Mouse (Mus musculus) hindbrain, embryonic 13.5 days (tissue): ENCODE measurements around the gene Mgmt. TPM values are rescaled to one million over a fixed set of nuclear protein-coding genes. Genes with fewer than 3 reads are reported as not detected.

Experiments
- ATAC-seq: fragments of 200-750 bp; cut with Nextera tagmentation; 2 replicates; pipeline ENCODE4 v1.8.0; 2017; ENCODE audit warnings: moderate TSS enrichment; ENCODE audit not compliant: low FRiP score
- H3K27ac ChIP-seq: fragments of 300-500 bp; sonication (generic); 2 replicates; pipeline ENCODE4 v1.5.1; 2015; ENCODE audit warnings: inconsistent platforms, mild to moderate bottlenecking, moderate library complexity
- H3K27me3 ChIP-seq: fragments of 300-500 bp; sonication (generic); 2 replicates; pipeline ENCODE4 v1.6.1; 2015; ENCODE audit warnings: mild to moderate bottlenecking, inconsistent platforms
- H3K36me3 ChIP-seq: fragments of 300-500 bp; sonication (generic); 2 replicates; pipeline ENCODE4 v1.6.1; 2015; ENCODE audit warnings: mild to moderate bottlenecking, inconsistent platforms
- H3K4me1 ChIP-seq: fragments of 300-500 bp; sonication (generic); replicated peaks from 2 replicates; pipeline ENCODE4 v1.6.1; 2015; ENCODE audit warnings: inconsistent platforms
- H3K4me2 ChIP-seq: fragments of 300-500 bp; sonication (generic); 2 replicates; pipeline ENCODE4 v1.6.1; 2015; ENCODE audit warnings: inconsistent platforms, mild to moderate bottlenecking, moderate library complexity
- H3K4me3 ChIP-seq: fragments of 300-500 bp; sonication (generic); 2 replicates; pipeline ENCODE4 v1.5.1; 2015; ENCODE audit warnings: mild to moderate bottlenecking, inconsistent platforms
- H3K9ac ChIP-seq: fragments of 300-500 bp; sonication (generic); 2 replicates; pipeline ENCODE4 v1.6.1; 2015; ENCODE audit warnings: mild to moderate bottlenecking, inconsistent platforms
- H3K9me3 ChIP-seq: fragments of 300-500 bp; sonication (generic); 2 replicates; pipeline ENCODE4 v1.6.1; 2016; ENCODE audit warnings: inconsistent platforms
- WGBS: fragments of 180-500 bp; shearing (Covaris S2); methylation state at CpG from one replicate; pipeline ENCODE4 v1.1.7; 2015; 5-methylcytosine and 5-hydroxymethylcytosine counted together
- polyA plus RNA-seq: library from polyadenylated mRNA; unstranded; fragments of >200 nt; fragmentation: Nextera tagmentation; extraction: Ambion mirVana; gene quantifications from 2 replicates; pipeline ENCODE4 v1.2.1, GENCODE M21; 2015

Mgmt gene
- polyA plus RNA-seq, 1 experiment from 2014 or later: 1.8 TPM

DNA sequence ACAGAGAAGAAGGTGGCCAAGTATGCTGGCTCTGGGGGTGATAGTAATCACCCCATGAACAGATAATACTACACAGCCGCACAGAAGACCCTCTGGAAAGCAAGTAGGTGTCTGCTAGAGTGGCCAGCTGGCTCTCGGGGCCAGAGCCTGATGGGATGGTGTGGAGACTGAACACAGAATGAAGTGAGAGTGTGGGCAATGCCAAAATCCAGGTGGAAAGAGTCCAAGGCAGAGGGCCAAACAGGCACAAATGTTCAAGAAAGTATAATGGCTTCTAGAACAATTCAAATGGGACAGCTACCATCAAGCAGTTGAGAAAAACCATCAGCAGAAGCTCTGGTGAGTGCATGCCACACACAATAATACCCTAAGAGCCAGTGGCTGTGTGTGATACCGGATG, 205.4 kb downstream of the Mgmt start:
- Histone ChIP-seq H3K27me3 (no peaks in the 10 kb centered on the region), H3K9me3 (no peaks in the 10 kb centered on the region), H3K4me3 (no peak overlapping the region), H3K27ac (no peak overlapping the region), H3K9ac (no peak overlapping the region), H3K36me3 (no peaks in the 10 kb centered on the region), H3K4me1 (peaks cover 10% of the 10 kb centered on the region; the same call in 1 of the 2 replicates), H3K4me2 (no peak overlapping the region)
- no peak for ATAC-seq
- 89% methylated on average over 3 of the region's 3 CpGs for WGBS

DNA sequence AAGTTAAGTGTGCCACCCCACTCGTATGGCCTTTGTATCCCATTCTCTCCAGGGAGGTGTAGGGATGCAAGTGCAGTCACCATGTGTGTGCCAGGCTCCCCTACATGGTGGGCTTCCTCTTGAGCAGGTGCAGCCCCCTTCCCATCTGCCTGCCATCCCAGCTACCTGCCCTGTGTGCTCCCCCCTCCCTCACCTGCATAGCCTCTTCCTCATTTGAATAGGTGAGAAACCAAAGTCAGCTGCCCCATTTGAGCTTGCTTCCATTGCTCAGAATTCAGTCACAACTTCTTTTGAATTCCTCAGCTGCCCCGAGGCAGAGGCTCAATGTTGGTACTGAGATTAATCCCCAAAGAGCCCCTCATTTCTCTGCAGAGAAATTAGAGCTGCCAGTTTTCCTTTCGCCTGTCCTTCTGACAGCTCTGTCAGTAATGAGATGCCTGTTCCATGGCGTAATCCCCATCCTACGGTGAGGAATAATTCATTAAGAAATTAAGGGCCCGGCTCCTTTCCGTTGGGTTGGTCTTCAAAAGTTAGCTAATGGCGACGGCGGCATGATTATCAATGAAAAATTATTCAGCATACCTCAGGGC, 208.3 kb downstream of the Mgmt start:
- Histone ChIP-seq H3K4me1 (peaks cover 10% of the 10 kb centered on the region; the same call in 1 of the 2 replicates), H3K27me3 (no peaks in the 10 kb centered on the region), H3K4me2 (no peak overlapping the region), H3K9ac (no peak overlapping the region), H3K9me3 (peaks cover 5% of the 10 kb centered on the region; the same call in 1 of the 2 replicates), H3K4me3 (no peak overlapping the region), H3K36me3 (no peaks in the 10 kb centered on the region), H3K27ac (no peak overlapping the region)
- WGBS: 60% methylated on average over 10 of the region's 10 CpGs
- no peak for ATAC-seq

- no peak overlapping the region for H3K4me3 ChIP-seq
- H3K27me3 ChIP-seq: no peaks in the 10 kb centered on the region
- H3K4me1 ChIP-seq: no peaks in the 10 kb centered on the region
- no peak for ATAC-seq
- H3K4me2 ChIP-seq: no peak overlapping the region
- H3K27ac ChIP-seq: no peak overlapping the region
- whole genome bisulfite sequencing: over 99% methylated on average over 4 of the region's 4 CpGs
- no peak overlapping the region for H3K9ac ChIP-seq
- no peaks in the 10 kb centered on the region; the same call in 1 of the 2 replicates for H3K36me3 ChIP-seq
- peaks cover 21% of the 10 kb centered on the region for H3K9me3 ChIP-seq
Measured at GRCm38 (mm10) chr7:137112101-137112500, 217.7 kb downstream of the Mgmt start.

DNA sequence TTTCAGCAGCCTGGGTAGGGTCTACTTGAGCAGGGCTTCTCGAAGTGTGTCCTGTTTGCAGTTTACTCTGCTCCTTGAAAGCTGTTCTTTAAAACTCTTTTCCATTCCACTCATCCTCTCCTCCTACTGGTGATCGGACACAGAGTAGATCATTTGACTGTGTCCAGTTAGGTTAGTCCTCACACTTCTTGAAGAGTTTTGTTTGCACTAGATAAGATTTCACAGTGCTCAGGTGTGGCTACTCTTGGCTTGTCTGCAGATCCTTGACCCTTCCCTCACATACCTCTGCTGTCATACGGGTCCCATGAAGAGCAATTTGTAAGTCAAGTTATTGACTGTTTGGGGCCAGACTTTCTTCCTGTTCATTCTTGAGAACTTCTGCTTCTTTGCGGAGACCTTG, 221.8 kb downstream of the Mgmt start:
- H3K4me3 ChIP-seq: no peak overlapping the region
- no peak overlapping the region for H3K27ac ChIP-seq
- peaks cover 11% of the 10 kb centered on the region for H3K9me3 ChIP-seq
- H3K4me2 ChIP-seq: no peak overlapping the region
- H3K27me3 ChIP-seq: no peaks in the 10 kb centered on the region
- H3K36me3 ChIP-seq: no peaks in the 10 kb centered on the region
- 91% methylated on average over 4 of the region's 4 CpGs for WGBS
- H3K9ac ChIP-seq: no peak overlapping the region
- H3K4me1 ChIP-seq: peaks cover 19% of the 10 kb centered on the region
- ATAC-seq: no peak

- H3K27me3 ChIP-seq: no peaks in the 10 kb centered on the region
- no peak overlapping the region for H3K4me2 ChIP-seq
- no peaks in the 10 kb centered on the region for H3K9me3 ChIP-seq
- no peaks in the 10 kb centered on the region for H3K36me3 ChIP-seq
- H3K4me1 ChIP-seq: peaks cover 26% of the 10 kb centered on the region
- 68% methylated on average over 16 of the region's 16 CpGs for WGBS
- H3K27ac ChIP-seq: peak overlapping the region; percentile 71
- no peak overlapping the region for H3K4me3 ChIP-seq
- ATAC-seq: peak; percentile 57; the same call in 1 of the 2 replicates
- H3K9ac ChIP-seq: no peak overlapping the region
Measured at GRCm38 (mm10) chr7:137121243-137121858, 226.9 kb downstream of the Mgmt start.

DNA sequence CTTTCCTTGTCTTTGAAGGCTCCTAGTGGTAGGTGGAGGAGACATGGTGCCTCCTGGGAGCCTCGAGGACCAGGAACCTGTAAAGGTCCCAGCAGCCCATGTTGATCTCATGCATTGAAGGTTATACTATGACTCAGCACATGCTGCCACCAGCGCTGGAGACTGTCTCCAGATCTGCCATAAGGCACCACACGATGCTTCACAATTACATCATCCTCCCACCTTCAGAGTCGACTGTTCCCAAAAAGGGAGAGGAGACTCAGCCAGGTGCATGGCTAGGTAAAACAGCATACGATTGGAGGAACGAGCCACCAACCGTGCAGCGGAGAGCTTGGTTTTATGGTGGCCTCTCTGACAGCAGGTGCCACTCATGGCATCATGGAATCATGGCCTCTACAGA, 234.3 kb downstream of the Mgmt start:
- ATAC-seq: no peak
- Histone ChIP-seq H3K9me3 (no peaks in the 10 kb centered on the region), H3K36me3 (no peaks in the 10 kb centered on the region), H3K4me2 (no peak overlapping the region), H3K4me1 (peaks cover 5% of the 10 kb centered on the region; the same call in 1 of the 2 replicates), H3K27ac (no peak overlapping the region), H3K9ac (no peak overlapping the region), H3K27me3 (0 out of 2 replicates have a peak, but pooled peaks cover 3% of the 10 kb centered on the region), H3K4me3 (no peak overlapping the region)
- 92% methylated on average over 8 of the region's 8 CpGs for WGBS

DNA sequence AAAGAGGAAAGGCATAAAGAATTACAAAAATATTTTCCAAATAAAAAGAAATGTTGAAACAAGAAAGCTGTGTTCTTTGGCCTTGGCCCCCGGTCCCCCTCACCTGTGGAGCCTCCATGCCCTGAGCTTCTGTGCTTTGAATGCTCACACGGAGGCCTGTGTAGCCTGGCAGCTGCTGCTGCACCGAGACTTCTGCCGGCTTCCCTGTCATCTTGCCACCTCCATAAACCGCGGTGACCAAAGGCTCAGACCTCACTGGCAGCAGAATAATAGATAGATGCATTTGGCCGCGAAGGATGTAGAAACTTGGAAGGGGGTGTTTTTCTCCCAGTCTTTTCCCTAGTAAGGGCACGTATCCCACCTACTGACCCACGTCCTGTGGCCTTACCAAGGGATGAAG, 235.8 kb downstream of the Mgmt start:
- WGBS: 76% methylated on average over 10 of the region's 10 CpGs
- H3K4me1 ChIP-seq: peaks cover 5% of the 10 kb centered on the region; the same call in 1 of the 2 replicates

GRCm38 (mm10) chr7:137131957-137132356, 237.5 kb downstream of the Mgmt start:
- H3K27ac ChIP-seq: no peak overlapping the region
- 75% methylated on average over 5 of the region's 5 CpGs for WGBS

More for the DNA sequence above, 235.8 kb downstream of the Mgmt start:
- H3K36me3 ChIP-seq: no peaks in the 10 kb centered on the region
- no peak overlapping the region for H3K4me2 ChIP-seq
- no peak overlapping the region for H3K9ac ChIP-seq
- H3K9me3 ChIP-seq: no peaks in the 10 kb centered on the region
- H3K27me3 ChIP-seq: peaks cover 7% of the 10 kb centered on the region; the same call in 1 of the 2 replicates
- no peak overlapping the region for H3K4me3 ChIP-seq
- no peak for ATAC-seq
- H3K27ac ChIP-seq: no peak overlapping the region

GRCm38 (mm10) chr7:137138101-137138500, 243.7 kb downstream of the Mgmt start:
- peaks cover 4% of the 10 kb centered on the region; the same call in 1 of the 2 replicates for H3K27me3 ChIP-seq
- H3K9ac ChIP-seq: no peak overlapping the region
- H3K9me3 ChIP-seq: no peaks in the 10 kb centered on the region
- no peak for ATAC-seq
- 70% methylated on average over 5 of the region's 5 CpGs for WGBS
- H3K36me3 ChIP-seq: no peaks in the 10 kb centered on the region
- no peak overlapping the region for H3K27ac ChIP-seq
- H3K4me1 ChIP-seq: peaks cover 5% of the 10 kb centered on the region; the same call in 1 of the 2 replicates
- H3K4me2 ChIP-seq: no peak overlapping the region
- H3K4me3 ChIP-seq: no peak overlapping the region

More at GRCm38 (mm10) chr7:137131957-137132356, 237.5 kb downstream of the Mgmt start:
- Histone ChIP-seq H3K9me3 (no peaks in the 10 kb centered on the region), H3K4me3 (no peak overlapping the region), H3K4me1 (peaks cover 5% of the 10 kb centered on the region; the same call in 1 of the 2 replicates), H3K27me3 (peaks cover 7% of the 10 kb centered on the region; the same call in 1 of the 2 replicates), H3K36me3 (no peaks in the 10 kb centered on the region), H3K9ac (no peak overlapping the region), H3K4me2 (no peak overlapping the region)
- ATAC-seq: no peak

- peaks cover 5% of the 10 kb centered on the region; the same call in 1 of the 2 replicates for H3K4me1 ChIP-seq
- no peak overlapping the region for H3K27ac ChIP-seq
- H3K36me3 ChIP-seq: no peaks in the 10 kb centered on the region
- no peak overlapping the region for H3K9ac ChIP-seq
- H3K4me2 ChIP-seq: no peak overlapping the region
- H3K9me3 ChIP-seq: no peaks in the 10 kb centered on the region
- no peak for ATAC-seq
- H3K27me3 ChIP-seq: no peaks in the 10 kb centered on the region
- WGBS: 80% methylated on average over 7 of the region's 7 CpGs
- no peak overlapping the region for H3K4me3 ChIP-seq
Measured at GRCm38 (mm10) chr7:137140321-137140720, 245.9 kb downstream of the Mgmt start.

DNA sequence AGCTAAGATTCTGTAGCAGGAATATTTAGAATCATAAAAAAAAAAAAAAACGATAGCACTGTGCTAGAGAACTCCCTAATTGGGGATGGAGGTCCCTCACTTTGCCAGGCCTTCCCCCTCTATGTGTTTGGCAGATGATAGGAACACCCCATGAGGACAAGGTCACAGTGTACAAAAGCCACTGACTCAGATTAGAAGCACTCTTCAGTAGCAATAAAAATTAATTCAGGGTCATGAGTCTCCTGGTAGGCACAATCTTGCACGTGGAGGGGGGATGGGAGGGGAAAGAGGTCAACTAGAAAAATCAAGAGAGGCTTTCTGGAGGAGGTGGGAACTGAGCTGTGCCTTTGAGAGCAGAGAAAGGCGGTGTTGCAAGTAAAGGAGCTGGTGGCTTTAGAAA, 247.0 kb downstream of the Mgmt start:
- H3K27ac ChIP-seq: no peak overlapping the region
- H3K9ac ChIP-seq: no peak overlapping the region
- no peak overlapping the region for H3K4me2 ChIP-seq
- H3K9me3 ChIP-seq: no peaks in the 10 kb centered on the region
- no peaks in the 10 kb centered on the region for H3K27me3 ChIP-seq
- H3K4me1 ChIP-seq: peaks cover 5% of the 10 kb centered on the region
- no peaks in the 10 kb centered on the region for H3K36me3 ChIP-seq
- ATAC-seq: no peak
- 41% methylated on average over 3 of the region's 3 CpGs for WGBS
- H3K4me3 ChIP-seq: no peak overlapping the region

- no peak overlapping the region for H3K9ac ChIP-seq
- 57% methylated on average over 12 of the region's 12 CpGs for WGBS
- no peaks in the 10 kb centered on the region for H3K27me3 ChIP-seq
- H3K4me3 ChIP-seq: no peak overlapping the region
- H3K4me2 ChIP-seq: no peak overlapping the region
- H3K9me3 ChIP-seq: no peaks in the 10 kb centered on the region
- ATAC-seq: no peak; the same call in 1 of the 2 replicates
- no peaks in the 10 kb centered on the region for H3K36me3 ChIP-seq
- H3K27ac ChIP-seq: no peak overlapping the region
- H3K4me1 ChIP-seq: peaks cover 33% of the 10 kb centered on the region
Measured at GRCm38 (mm10) chr7:137147101-137147500, 252.7 kb downstream of the Mgmt start.

DNA sequence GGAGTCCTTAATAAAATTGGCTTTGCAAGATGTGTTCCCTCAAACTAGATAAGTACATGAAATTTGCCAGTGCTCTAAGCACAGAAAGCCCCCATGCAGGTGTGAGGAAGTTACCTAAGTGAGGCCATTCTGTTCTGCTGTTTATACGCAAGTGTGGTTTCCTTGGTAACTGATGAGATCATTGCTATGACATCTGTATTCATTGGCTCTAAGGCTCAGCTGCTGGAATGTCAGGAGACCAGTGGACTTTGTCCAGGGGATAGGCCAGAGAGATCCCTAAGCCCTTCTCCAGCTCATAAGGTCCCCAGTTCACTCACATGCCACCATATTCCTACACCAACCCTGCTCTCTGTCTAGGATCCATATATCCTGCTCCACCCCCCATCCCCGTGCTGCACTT, 257.4 kb downstream of the Mgmt start:
- H3K27ac ChIP-seq: no peak overlapping the region
- H3K9ac ChIP-seq: no peak overlapping the region
- no peaks in the 10 kb centered on the region for H3K27me3 ChIP-seq
- no peak overlapping the region for H3K4me3 ChIP-seq
- H3K9me3 ChIP-seq: no peaks in the 10 kb centered on the region
- no peak overlapping the region for H3K4me2 ChIP-seq
- peaks cover 29% of the 10 kb centered on the region for H3K4me1 ChIP-seq
- 86% methylated on average over 2 of the region's 2 CpGs for WGBS
- no peak for ATAC-seq
- H3K36me3 ChIP-seq: no peaks in the 10 kb centered on the region
